Mouse (Mus musculus) midbrain, embryonic 10.5 days (tissue): ENCODE data around the gene Esyt2. TPM values are rescaled to one million over a fixed set of nuclear protein-coding genes. Genes with fewer than 3 reads are reported as not detected.

Experiments used
- DNase-seq: peaks from one replicate; pipeline ENCODE4 v3.0.0-alpha.2; 2017; ENCODE audit warnings: low spot score
- H3K27ac ChIP-seq: fragments of 300-500 bp; sonication (generic); replicated peaks from 2 replicates; pipeline ENCODE4 v1.5.1; 2016; ENCODE audit warnings: mild to moderate bottlenecking
- H3K27me3 ChIP-seq: fragments of 300-500 bp; sonication (generic); 2 replicates; pipeline ENCODE4 v1.6.1; 2016; ENCODE audit warnings: low read depth, mild to moderate bottlenecking; ENCODE audit not compliant: poor library complexity, severe bottlenecking
- H3K36me3 ChIP-seq: fragments of 300-500 bp; sonication (generic); 2 replicates; pipeline ENCODE4 v1.6.1; 2016; ENCODE audit warnings: mild to moderate bottlenecking, moderate library complexity
- H3K4me1 ChIP-seq: fragments of 300-500 bp; sonication (generic); 2 replicates; pipeline ENCODE4 v1.6.1; 2016
- H3K4me3 ChIP-seq: fragments of 300-500 bp; sonication (generic); 2 replicates; pipeline ENCODE4 v1.5.1; 2016; ENCODE audit warnings: mild to moderate bottlenecking, moderate library complexity
- H3K9me3 ChIP-seq: fragments of 300-500 bp; sonication (generic); replicated peaks from 2 replicates; pipeline ENCODE4 v1.6.1; 2016; ENCODE audit warnings: mild to moderate bottlenecking
- WGBS: fragments of 180-500 bp; shearing (Covaris S2); methylation state at CpG from one replicate; pipeline ENCODE4 v1.1.7; 2016; 5-methylcytosine and 5-hydroxymethylcytosine counted together
- polyA plus RNA-seq: library from polyadenylated mRNA; unstranded; fragments of >200 nt; fragmentation: Nextera tagmentation; extraction: Ambion mirVana; gene quantifications from 2 replicates; pipeline ENCODE4 v1.2.1, GENCODE M21; 2016

The Esyt2 gene
- polyA plus RNA-seq, 1 experiment from 2014 or later: 13.7 TPM

GRCm38 (mm10) chr12:116283511-116283910, 2.5 kb downstream of the Esyt2 start:
- 82% methylated on average over 2 of the region's 2 CpGs for WGBS
- no peak overlapping the region for H3K27ac ChIP-seq
- H3K27me3 ChIP-seq: no peaks in the 10 kb centered on the region
- no peaks in the 10 kb centered on the region for H3K9me3 ChIP-seq
- DNase-seq: no peak
- H3K4me1 ChIP-seq: peaks cover 21% of the 10 kb centered on the region
- H3K4me3 ChIP-seq: no peak overlapping the region
- H3K36me3 ChIP-seq: no peaks in the 10 kb centered on the region

- no peak overlapping the region for H3K27ac ChIP-seq
- H3K4me1 ChIP-seq: no peaks in the 10 kb centered on the region
- no peaks in the 10 kb centered on the region for H3K9me3 ChIP-seq
- H3K4me3 ChIP-seq: no peak overlapping the region
- no peaks in the 10 kb centered on the region for H3K36me3 ChIP-seq
- DNase-seq: no peak
- WGBS: 90% methylated on average over 2 of the region's 2 CpGs
- no peaks in the 10 kb centered on the region for H3K27me3 ChIP-seq
Measured at GRCm38 (mm10) chr12:116293185-116293584, 12.2 kb downstream of the Esyt2 start.

- DNase-seq: no peak
- H3K27ac ChIP-seq: no peak overlapping the region
- H3K4me3 ChIP-seq: no peak overlapping the region
- no peaks in the 10 kb centered on the region for H3K9me3 ChIP-seq
- no peaks in the 10 kb centered on the region for H3K4me1 ChIP-seq
- H3K36me3 ChIP-seq: no peaks in the 10 kb centered on the region
- H3K27me3 ChIP-seq: no peaks in the 10 kb centered on the region
- WGBS: 85% methylated on average over 4 of the region's 4 CpGs
Measured at GRCm38 (mm10) chr12:116293599-116294292, 12.8 kb downstream of the Esyt2 start.

DNA sequence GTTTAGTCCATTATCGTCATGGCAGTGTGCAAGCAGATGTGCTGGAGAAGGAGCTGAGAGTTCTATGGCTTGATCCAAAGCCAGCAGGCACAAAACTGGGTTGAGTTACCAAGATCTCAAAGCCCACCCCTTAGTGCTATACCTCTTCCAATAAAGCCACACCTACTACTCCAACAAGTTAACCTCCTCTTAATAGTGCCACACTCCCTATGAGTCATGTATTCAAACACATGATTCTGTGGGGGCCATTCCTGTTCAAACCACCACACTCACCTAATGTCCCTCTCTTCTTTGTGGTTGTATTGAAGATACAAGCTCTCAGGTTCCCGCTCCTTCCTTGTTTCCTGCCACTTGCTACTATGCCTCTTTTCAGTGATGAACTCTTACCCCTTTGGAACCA, 18.9 kb downstream of the Esyt2 start:
- no peaks in the 10 kb centered on the region for H3K9me3 ChIP-seq
- WGBS: 95% methylated on average over 2 of the region's 2 CpGs

DNA sequence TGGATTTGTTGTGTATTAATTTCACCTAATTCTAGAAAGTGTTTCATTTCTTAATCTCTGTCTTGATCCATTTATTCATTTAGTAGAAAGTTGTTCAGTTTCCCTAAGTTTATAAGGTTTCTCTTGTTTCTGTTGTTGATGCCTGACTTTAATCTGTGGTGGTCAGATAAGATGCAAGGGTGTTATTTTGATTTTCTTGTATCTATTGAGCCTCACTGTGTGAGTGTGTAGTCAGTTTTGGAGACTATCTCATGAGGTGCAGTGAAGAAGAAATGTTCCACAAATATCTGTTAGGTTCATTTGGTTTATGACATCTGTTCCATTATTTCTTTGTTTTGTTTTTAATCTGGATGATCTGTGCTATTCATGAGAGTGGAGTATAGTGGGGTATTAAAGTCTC, 21.2 kb downstream of the Esyt2 start:
- DNase-seq: no peak
- Histone ChIP-seq H3K27ac (no peak overlapping the region), H3K27me3 (no peaks in the 10 kb centered on the region), H3K36me3 (no peaks in the 10 kb centered on the region), H3K4me3 (no peak overlapping the region), H3K9me3 (no peaks in the 10 kb centered on the region), H3K4me1 (no peaks in the 10 kb centered on the region)

More for the DNA sequence above, 18.9 kb downstream of the Esyt2 start:
- Histone ChIP-seq H3K36me3 (no peaks in the 10 kb centered on the region), H3K4me1 (no peaks in the 10 kb centered on the region), H3K27ac (no peak overlapping the region), H3K4me3 (no peak overlapping the region), H3K27me3 (no peaks in the 10 kb centered on the region)
- DNase-seq: no peak

DNA sequence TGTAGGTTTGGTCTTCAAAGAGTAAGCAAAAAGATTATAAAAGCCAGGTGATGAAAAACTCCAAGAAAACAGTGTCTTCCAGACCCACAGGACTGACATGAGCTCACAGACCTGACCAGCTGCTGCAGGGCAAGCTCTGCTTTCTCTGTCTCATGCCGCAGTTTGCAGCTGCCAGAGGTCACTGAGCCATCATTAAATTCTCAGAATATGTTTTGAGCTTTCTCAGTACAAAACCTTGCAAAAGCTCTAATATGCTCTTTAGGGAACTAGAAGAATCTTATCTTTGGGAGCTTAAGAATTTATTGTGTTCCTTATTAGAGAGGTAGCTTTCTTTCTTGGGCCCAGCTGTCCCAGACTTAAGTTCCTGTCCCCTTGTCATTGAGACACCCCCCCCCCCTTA, 25.0 kb downstream of the Esyt2 start:
- Histone ChIP-seq H3K4me1 (no peaks in the 10 kb centered on the region), H3K4me3 (no peak overlapping the region), H3K27me3 (no peaks in the 10 kb centered on the region), H3K36me3 (no peaks in the 10 kb centered on the region), H3K27ac (no peak overlapping the region), H3K9me3 (no peaks in the 10 kb centered on the region)
- DNase-seq: no peak
- WGBS: 92% methylated on average over 1 of the region's 1 CpGs

DNA sequence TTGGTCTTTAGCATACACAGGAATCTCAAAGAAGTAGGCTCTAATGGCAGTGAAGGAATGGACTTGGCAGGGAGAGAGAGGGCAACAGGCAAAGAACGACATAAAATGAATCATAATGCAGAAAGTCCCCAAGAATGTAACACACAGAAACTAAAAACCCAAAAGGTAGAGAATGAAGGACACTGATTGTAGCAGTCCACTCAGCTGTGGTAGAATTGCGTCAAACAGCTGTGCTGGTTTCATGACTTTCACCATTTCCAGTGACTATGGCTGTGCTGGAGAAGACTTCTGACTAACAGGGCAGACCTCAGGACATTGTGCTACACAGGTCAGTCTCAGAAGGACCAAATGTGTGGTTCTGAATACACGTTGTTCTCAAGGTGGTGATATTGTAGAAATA, 26.9 kb downstream of the Esyt2 start:
- 89% methylated on average over 3 of the region's 3 CpGs for WGBS
- no peaks in the 10 kb centered on the region for H3K27me3 ChIP-seq
- H3K36me3 ChIP-seq: no peaks in the 10 kb centered on the region
- H3K9me3 ChIP-seq: no peaks in the 10 kb centered on the region
- no peaks in the 10 kb centered on the region for H3K4me1 ChIP-seq
- H3K27ac ChIP-seq: no peak overlapping the region
- DNase-seq: no peak
- no peak overlapping the region for H3K4me3 ChIP-seq

- Histone ChIP-seq H3K4me1 (no peaks in the 10 kb centered on the region), H3K27ac (no peak overlapping the region), H3K36me3 (no peaks in the 10 kb centered on the region), H3K27me3 (no peaks in the 10 kb centered on the region), H3K9me3 (no peaks in the 10 kb centered on the region), H3K4me3 (no peak overlapping the region)
- WGBS: 89% methylated on average over 2 of the region's 2 CpGs
- no peak for DNase-seq
Measured at GRCm38 (mm10) chr12:116308612-116309011, 27.6 kb downstream of the Esyt2 start.

DNA sequence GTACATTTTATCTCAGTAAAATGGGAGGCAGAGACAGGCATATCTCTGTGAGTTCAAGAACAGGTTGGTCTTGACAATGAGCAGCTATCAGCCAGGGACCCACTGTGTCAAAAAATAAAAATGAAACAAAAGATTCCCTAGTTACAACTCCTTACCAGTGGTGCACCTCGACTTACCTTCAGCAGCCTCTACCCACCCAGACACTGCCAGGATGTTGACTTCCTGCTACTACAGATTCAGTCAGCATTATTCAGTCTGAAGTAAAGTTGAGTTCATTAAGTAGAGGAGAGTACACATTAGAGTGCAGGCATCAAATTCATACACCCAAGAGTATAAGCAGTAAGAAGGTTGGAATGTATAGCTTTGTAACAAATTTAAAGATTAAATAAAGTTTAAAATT, 32.8 kb downstream of the Esyt2 start:
- H3K27ac ChIP-seq: no peak overlapping the region
- H3K4me3 ChIP-seq: no peak overlapping the region
- H3K9me3 ChIP-seq: no peaks in the 10 kb centered on the region
- H3K36me3 ChIP-seq: no peaks in the 10 kb centered on the region
- H3K4me1 ChIP-seq: no peaks in the 10 kb centered on the region
- DNase-seq: no peak
- WGBS: 87% methylated on average over 1 of the region's 1 CpGs
- no peaks in the 10 kb centered on the region for H3K27me3 ChIP-seq

DNA sequence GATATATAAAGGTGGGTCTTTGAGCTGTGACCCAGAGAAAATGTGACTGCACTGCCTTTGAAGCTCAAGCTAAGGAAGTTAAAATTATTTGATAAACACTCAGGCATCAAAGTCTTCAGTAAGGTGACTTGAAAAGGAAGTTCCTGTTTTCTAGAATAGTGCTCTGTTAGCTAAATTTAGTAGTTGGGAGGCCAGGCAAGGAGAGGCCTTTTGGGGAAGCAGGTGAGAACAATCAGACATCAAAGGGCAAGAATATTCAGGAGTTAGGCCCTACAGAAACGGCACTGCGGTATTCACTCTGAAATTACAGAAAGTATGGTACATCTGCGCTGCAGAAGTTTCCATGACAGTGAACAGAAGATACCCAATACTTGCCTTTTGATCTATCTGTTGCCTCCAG, 34.5 kb downstream of the Esyt2 start:
- Histone ChIP-seq H3K27me3 (no peaks in the 10 kb centered on the region), H3K4me3 (no peak overlapping the region), H3K36me3 (no peaks in the 10 kb centered on the region), H3K27ac (no peak overlapping the region), H3K4me1 (no peaks in the 10 kb centered on the region), H3K9me3 (no peaks in the 10 kb centered on the region)
- 97% methylated on average over 3 of the region's 3 CpGs for WGBS
- DNase-seq: no peak

- Histone ChIP-seq H3K36me3 (no peaks in the 10 kb centered on the region), H3K27ac (no peak overlapping the region), H3K4me1 (no peaks in the 10 kb centered on the region), H3K27me3 (no peaks in the 10 kb centered on the region), H3K9me3 (no peaks in the 10 kb centered on the region), H3K4me3 (no peak overlapping the region)
- DNase-seq: no peak
- WGBS: 94% methylated on average over 1 of the region's 1 CpGs
Measured at GRCm38 (mm10) chr12:116317818-116318217, 36.8 kb downstream of the Esyt2 start.

- H3K4me1 ChIP-seq: no peaks in the 10 kb centered on the region
- no peak overlapping the region for H3K4me3 ChIP-seq
- no peaks in the 10 kb centered on the region for H3K27me3 ChIP-seq
- DNase-seq: no peak
- WGBS: 88% methylated on average over 4 of the region's 4 CpGs
- peaks cover 16% of the 10 kb centered on the region; the same call in 1 of the 2 replicates for H3K36me3 ChIP-seq
- no peaks in the 10 kb centered on the region for H3K9me3 ChIP-seq
- no peak overlapping the region for H3K27ac ChIP-seq
Measured at GRCm38 (mm10) chr12:116325545-116325944, 44.5 kb downstream of the Esyt2 start.

DNA sequence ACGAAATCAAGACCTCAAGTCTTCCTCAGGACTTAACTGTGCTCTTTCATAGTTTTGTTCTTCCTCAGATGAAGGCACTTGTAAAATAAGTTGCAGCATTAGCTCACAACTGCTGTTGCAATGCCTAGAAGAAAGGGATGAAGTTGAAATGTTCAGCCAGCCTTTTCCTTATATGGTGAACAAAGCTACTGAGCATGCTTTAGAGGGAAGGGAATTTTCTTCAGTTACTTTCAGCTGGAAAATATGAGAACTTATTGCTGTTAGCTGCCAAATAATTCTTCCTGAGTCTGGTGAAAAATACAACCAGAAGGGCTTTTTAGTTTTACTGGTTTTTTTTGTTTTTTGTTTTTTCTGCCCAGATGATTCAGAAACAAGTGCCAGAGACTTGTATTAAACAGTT, 45.2 kb downstream of the Esyt2 start:
- Histone ChIP-seq H3K4me1 (no peaks in the 10 kb centered on the region), H3K36me3 (peaks cover 16% of the 10 kb centered on the region; the same call in 1 of the 2 replicates), H3K4me3 (no peak overlapping the region), H3K9me3 (no peaks in the 10 kb centered on the region), H3K27me3 (no peaks in the 10 kb centered on the region), H3K27ac (no peak overlapping the region)
- WGBS: 80% methylated on average over 1 of the region's 1 CpGs
- DNase-seq: no peak

DNA sequence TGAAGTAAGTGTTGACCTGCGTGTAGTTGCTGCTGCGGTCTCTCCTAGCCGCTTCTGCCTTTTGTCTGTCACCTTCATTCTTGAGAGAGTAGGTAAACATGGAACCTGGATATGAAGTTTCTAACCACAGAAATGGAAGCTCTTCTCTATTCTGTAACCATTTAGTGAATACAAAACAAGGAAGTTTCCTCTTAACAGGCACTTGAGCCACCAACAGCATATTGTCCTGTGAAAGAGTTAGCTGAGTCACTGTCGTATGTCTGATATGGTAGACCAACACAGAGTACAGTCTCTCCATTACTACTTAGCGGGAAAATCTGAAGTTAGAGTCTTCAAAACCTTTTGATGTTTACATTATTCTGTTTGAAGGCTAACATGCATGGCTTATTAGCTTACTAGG, 53.3 kb downstream of the Esyt2 start:
- Histone ChIP-seq H3K4me1 (no peaks in the 10 kb centered on the region), H3K27me3 (no peaks in the 10 kb centered on the region), H3K4me3 (no peak overlapping the region), H3K36me3 (no peaks in the 10 kb centered on the region), H3K9me3 (no peaks in the 10 kb centered on the region), H3K27ac (no peak overlapping the region)
- 93% methylated on average over 5 of the region's 5 CpGs for WGBS
- no peak for DNase-seq
